Mouse (Mus musculus) myocyte (in vitro differentiated cells): ENCODE results near the gene Olfr1049. TPM values are rescaled to one million over a fixed set of nuclear protein-coding genes. Genes with fewer than 3 reads are reported as not detected.
"Not testable (repeated sequence)": the region's sequence is repeated elsewhere in the genome, so short reads cannot be mapped to it uniquely, and the experiment has no call there.

Experiments used
- H3K27me3 ChIP-seq: one replicate; pipeline ENCODE4 v1.6.1; 2011; ENCODE audit not compliant: control insufficient read depth, insufficient read depth, insufficient read length
- H3K36me3 ChIP-seq: one replicate; pipeline ENCODE4 v1.6.1; 2011; ENCODE audit not compliant: control insufficient read depth, insufficient read depth
- H3K4me2 ChIP-seq: one replicate; pipeline ENCODE4 v1.6.1; 2011; ENCODE audit warnings: low read depth, control low read depth
- H3K4me3 ChIP-seq: one replicate; pipeline ENCODE4 v1.5.1; 2011; ENCODE audit warnings: mild to moderate bottlenecking, control low read depth, moderate library complexity
- H3K79me2 ChIP-seq: one replicate; pipeline ENCODE4 v1.6.1; 2011; ENCODE audit not compliant: control insufficient read depth, insufficient read depth
- H3ac ChIP-seq: one replicate; pipeline ENCODE4 v1.6.1; 2011; ENCODE audit not compliant: control insufficient read depth, insufficient read length
- CEBPB ChIP-seq: IDR thresholded peaks from 2 replicates; pipeline ENCODE4 v1.6.1; 2011; ENCODE audit warnings: mild to moderate bottlenecking, moderate library complexity; ENCODE audit not compliant: poor library complexity, insufficient read depth, severe bottlenecking
- E2F4 ChIP-seq: IDR thresholded peaks from one replicate; pipeline ENCODE4 v1.6.1; 2011; ENCODE audit warnings: mild to moderate bottlenecking, control low read depth, moderate library complexity; ENCODE audit not compliant: insufficient read depth
- MAX ChIP-seq: IDR thresholded peaks from one replicate; pipeline ENCODE4 v1.6.1; 2011; ENCODE audit warnings: low read depth, mild to moderate bottlenecking, control low read depth
- MYOD1 ChIP-seq, 3 experiments: IDR thresholded peaks; one replicate each; pipeline ENCODE4 v1.6.1; 2011; ENCODE audit warnings: control low read depth in 2 of 3, low read depth in 2 of 3, mild to moderate bottlenecking in 2 of 3, moderate library complexity in 1 of 3; ENCODE audit not compliant: insufficient read length in 2 of 3, control insufficient read depth in 1 of 3
- MYOG ChIP-seq, 3 experiments: IDR thresholded peaks; one replicate each; pipeline ENCODE4 v1.6.1; 2011; ENCODE audit warnings: control low read depth in 2 of 3, low read depth in 2 of 3, mild to moderate bottlenecking in 2 of 3; ENCODE audit not compliant: insufficient read length in 2 of 3, control insufficient read depth in 1 of 3, insufficient read depth in 1 of 3
- POLR2A ChIP-seq: IDR thresholded peaks from one replicate; pipeline ENCODE4 v1.6.1; 2011; ENCODE audit warnings: low read depth, mild to moderate bottlenecking, control low read depth, moderate library complexity; ENCODE audit not compliant: insufficient read length
- POLR2AphosphoS2 ChIP-seq: IDR thresholded peaks from one replicate; pipeline ENCODE4 v1.6.1; 2011; ENCODE audit warnings: low read depth, control low read depth; ENCODE audit not compliant: insufficient read length
- REST ChIP-seq: IDR thresholded peaks from one replicate; pipeline ENCODE4 v1.6.1; 2011; ENCODE audit warnings: mild to moderate bottlenecking, control low read depth, moderate library complexity; ENCODE audit not compliant: insufficient read depth, insufficient read length
- SRF ChIP-seq: IDR thresholded peaks from one replicate; pipeline ENCODE4 v1.6.1; 2011; ENCODE audit warnings: low read depth; ENCODE audit not compliant: control insufficient read depth, insufficient read length
- TCF12 ChIP-seq: IDR thresholded peaks from one replicate; pipeline ENCODE4 v1.6.1; 2011; ENCODE audit warnings: mild to moderate bottlenecking, control low read depth; ENCODE audit not compliant: poor library complexity, insufficient read depth, severe bottlenecking
- TCF3 ChIP-seq: IDR thresholded peaks from one replicate; pipeline ENCODE4 v1.6.1; 2011; ENCODE audit warnings: low read depth, control low read depth; ENCODE audit not compliant: insufficient read length
- USF1 ChIP-seq: IDR thresholded peaks from one replicate; pipeline ENCODE4 v1.6.1; 2011; ENCODE audit warnings: low read depth, mild to moderate bottlenecking, control low read depth, moderate library complexity
- polyA plus RNA-seq: library from polyadenylated mRNA; unstranded; fragments of >200 nt; fragmentation: generic; extraction: Trizol; gene quantifications from one replicate; pipeline ENCODE4 v1.2.1, GENCODE M21; 2012; ENCODE audit warnings: missing spikeins

The Olfr1049 gene
- not detected for polyA plus RNA-seq

- not testable (repeated sequence) for H3K79me2 ChIP-seq, H3K27me3 ChIP-seq, H3K4me2 ChIP-seq, H3K4me3 ChIP-seq, H3ac ChIP-seq, H3K36me3 ChIP-seq
These were observed at the start of gene Olfr1049 for GRCm38 (mm10) chr2:86258228-86258627. Gene Olfr1049, minus strand, starts transcription at chr2:86258328.

GRCm38 (mm10) chr2:86292155-86292554 is 34.0 kb upstream of the Olfr1049 start, which contains the start of gene Olfr1052:
Gene Olfr1052, plus strand, starts transcription at chr2:86292455.
- no peaks in the 10 kb centered on the region for H3K79me2 ChIP-seq
- no peak within 1 kb of the TSS for H3K4me3 ChIP-seq
- no peaks in the 10 kb centered on the region for H3K27me3 ChIP-seq
- no peak within 1 kb of the TSS for H3ac ChIP-seq
- H3K4me2 ChIP-seq, result no peak within 1 kb of the TSS
- no peak for TF ChIP-seq E2F4
- no peak for TF ChIP-seq POLR2AphosphoS2
- no peak for TF ChIP-seq REST
- no peak for TF ChIP-seq CEBPB
- TF ChIP-seq TCF12, result no peak
- no peaks in the 10 kb centered on the region for H3K36me3 ChIP-seq

- H3ac ChIP-seq, H3K36me3 ChIP-seq: not testable (repeated sequence)
These were observed 20.9 kb upstream of the Olfr1049 start, which contains the start of gene Olfr1051 for GRCm38 (mm10) chr2:86278988-86279387. Gene Olfr1051, minus strand, starts transcription at chr2:86279088.

GRCm38 (mm10) chr2:86240189-86240588 is 17.9 kb downstream of the Olfr1049 start, which contains the start of gene Olfr1048:
Gene Olfr1048, minus strand, starts transcription at chr2:86240289.
- no peaks in the 10 kb centered on the region for H3K36me3 ChIP-seq
- no peak within 1 kb of the TSS for H3ac ChIP-seq
- no peak within 1 kb of the TSS for H3K4me2 ChIP-seq
- no peaks in the 10 kb centered on the region for H3K27me3 ChIP-seq
- H3K4me3 ChIP-seq, result no peak within 1 kb of the TSS
- TF ChIP-seq E2F4 (no peak), USF1 (no peak), MYOD1 (IDR thresholded peaks at IDR 0.05; ENCODE audit: control insufficient read depth in 1 of 3, insufficient read length in 2 of 3, low read depth in 2 of 3) (no peak), POLR2A (no peak), REST (no peak), TCF12 (no peak), CEBPB (no peak), TCF3 (no peak), MAX (no peak), SRF (no peak), POLR2AphosphoS2 (no peak), MYOG (IDR thresholded peaks at IDR 0.05; ENCODE audit: control insufficient read depth in 1 of 3, insufficient read depth in 1 of 3, insufficient read length in 2 of 3, low read depth in 2 of 3) (no peak)
- no peaks in the 10 kb centered on the region for H3K79me2 ChIP-seq

More at GRCm38 (mm10) chr2:86278988-86279387, 20.9 kb upstream of the Olfr1049 start, which contains the start of gene Olfr1051:
- not testable (repeated sequence) for H3K4me2 ChIP-seq, H3K27me3 ChIP-seq, H3K4me3 ChIP-seq, H3K79me2 ChIP-seq

- TF ChIP-seq USF1, result no peak
- Histone ChIP-seq H3K27me3 (no peaks in the 10 kb centered on the region), H3K36me3 (no peaks in the 10 kb centered on the region), H3K79me2 (no peaks in the 10 kb centered on the region), H3K4me3 (no peak within 1 kb of the TSS), H3K4me2 (no peak within 1 kb of the TSS), H3ac (no peak within 1 kb of the TSS)
These were observed 26.8 kb downstream of the Olfr1049 start, which contains the start of gene Olfr1047 for GRCm38 (mm10) chr2:86231301-86231700. Gene Olfr1047, minus strand, starts transcription at chr2:86231401.

GRCm38 (mm10) chr2:86219214-86219613 is 38.9 kb downstream of the Olfr1049 start, which contains the start of gene Olfr1046:
Gene Olfr1046, minus strand, starts transcription at chr2:86219314.
- no peaks in the 10 kb centered on the region for H3K79me2 ChIP-seq
- H3K4me2 ChIP-seq, result no peak within 1 kb of the TSS
- no peak within 1 kb of the TSS for H3ac ChIP-seq
- no peaks in the 10 kb centered on the region for H3K36me3 ChIP-seq
- no peak for TF ChIP-seq E2F4
- no peak for TF ChIP-seq POLR2A
- no peak for TF ChIP-seq SRF
- no peak for TF ChIP-seq MYOD1 (IDR thresholded peaks at IDR 0.05; ENCODE audit: control insufficient read depth in 1 of 3, insufficient read length in 2 of 3, low read depth in 2 of 3)
- TF ChIP-seq TCF12, result no peak
- no peak for TF ChIP-seq TCF3
- TF ChIP-seq REST, result no peak
- no peak for TF ChIP-seq POLR2AphosphoS2
- no peak for TF ChIP-seq MAX
- H3K27me3 ChIP-seq, result no peaks in the 10 kb centered on the region
- no peak within 1 kb of the TSS for H3K4me3 ChIP-seq

Other genes starting within 250 kb of the Olfr1049 start
- gene Olfr1033, start 237.7 kb downstream of the Olfr1049 start, polyA plus RNA-seq, result not detected
- not detected for gene Olfr1034, start 212.5 kb downstream of the Olfr1049 start, polyA plus RNA-seq
- not detected for gene Olfr1036, start 184.3 kb downstream of the Olfr1049 start, polyA plus RNA-seq
- gene Olfr1037, start 170.9 kb downstream of the Olfr1049 start, polyA plus RNA-seq, result not detected
- gene Olfr1039, start 122.4 kb downstream of the Olfr1049 start, polyA plus RNA-seq, result not detected
- gene Olfr1040, start 111.6 kb downstream of the Olfr1049 start, polyA plus RNA-seq, result not detected
- not detected for gene Olfr1042, start 96.5 kb downstream of the Olfr1049 start, polyA plus RNA-seq
- gene Olfr1043, start 90.8 kb downstream of the Olfr1049 start, polyA plus RNA-seq, result not detected
- gene Olfr1044, start 80.5 kb downstream of the Olfr1049 start, polyA plus RNA-seq, result not detected
- not detected for gene Olfr52, start 72.6 kb downstream of the Olfr1049 start, polyA plus RNA-seq
- not detected for gene Olfr1045, start 55.3 kb downstream of the Olfr1049 start, polyA plus RNA-seq
- not detected for gene Olfr1046, start 39.0 kb downstream of the Olfr1049 start, polyA plus RNA-seq
- gene Olfr1047, start 26.9 kb downstream of the Olfr1049 start, polyA plus RNA-seq, result not detected
- gene Olfr1048, start 18.0 kb downstream of the Olfr1049 start, polyA plus RNA-seq, result not detected
- not detected for gene Olfr1051, start 20.8 kb upstream of the Olfr1049 start, polyA plus RNA-seq
- not detected for gene Olfr1052, start 34.1 kb upstream of the Olfr1049 start, polyA plus RNA-seq
- not detected for gene Olfr1053, start 57.0 kb upstream of the Olfr1049 start, polyA plus RNA-seq
- gene Olfr1054, start 77.1 kb upstream of the Olfr1049 start, polyA plus RNA-seq, result not detected
- gene Olfr1055, start 92.0 kb upstream of the Olfr1049 start, polyA plus RNA-seq, result not detected
- gene Olfr1056, start 104.1 kb upstream of the Olfr1049 start, polyA plus RNA-seq, result not detected
- gene Olfr1057, start 120.1 kb upstream of the Olfr1049 start, polyA plus RNA-seq, result not detected
- not detected for gene Olfr1058, start 130.2 kb upstream of the Olfr1049 start, polyA plus RNA-seq
- gene Olfr1061, start 155.7 kb upstream of the Olfr1049 start, polyA plus RNA-seq, result not detected
- gene Olfr1062, start 168.4 kb upstream of the Olfr1049 start, polyA plus RNA-seq, result not detected
- not detected for gene Olfr1065, start 192.3 kb upstream of the Olfr1049 start, polyA plus RNA-seq
- gene Olfr1066, start 197.9 kb upstream of the Olfr1049 start, polyA plus RNA-seq, result not detected
- gene Olfr228, start 229.1 kb upstream of the Olfr1049 start, polyA plus RNA-seq, result not detected